Mouse (Mus musculus): ENCODE data around the gene Tnfrsf14.

DNA sequence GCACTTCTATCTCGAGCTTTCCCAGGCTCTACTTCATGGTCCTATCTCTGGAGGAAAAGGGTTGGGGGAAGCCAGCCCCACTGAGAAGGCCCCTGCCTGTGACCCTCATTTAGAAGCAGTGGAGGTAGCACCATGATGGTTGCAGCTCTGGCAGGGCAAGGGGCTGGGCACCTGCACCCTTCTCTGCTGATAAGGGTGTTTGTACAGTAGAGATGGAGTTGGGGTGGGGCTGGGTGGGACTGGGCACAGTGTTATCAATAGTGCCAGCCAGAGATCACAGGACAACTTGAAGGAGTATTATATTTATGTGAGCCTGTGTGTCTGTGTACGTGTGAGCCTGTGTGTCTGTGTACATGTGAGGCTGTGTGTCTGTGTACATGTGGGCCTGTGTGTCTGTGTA, 16.7 kb downstream of the Tnfrsf14 start:
- TF ChIP-seq CHD2 (IDR thresholded peaks at IDR 0.05; ENCODE audit: low read depth, low read length) (no peak), HCFC1 (IDR thresholded peaks at IDR 0.05; ENCODE audit: borderline replicate concordance, insufficient read depth, low read length) (no peak), MAFK (IDR thresholded peaks at IDR 0.05; ENCODE audit: insufficient read depth, low read depth, low read length) (no peak), ZC3H11A (IDR thresholded peaks at IDR 0.05; ENCODE audit: borderline replicate concordance, low read depth, low read length) (no peak)

Measured in ES-E14 (cell line).